16 mouse cellular contexts compared by ENCODE assay signal in the genomic region with DNA sequence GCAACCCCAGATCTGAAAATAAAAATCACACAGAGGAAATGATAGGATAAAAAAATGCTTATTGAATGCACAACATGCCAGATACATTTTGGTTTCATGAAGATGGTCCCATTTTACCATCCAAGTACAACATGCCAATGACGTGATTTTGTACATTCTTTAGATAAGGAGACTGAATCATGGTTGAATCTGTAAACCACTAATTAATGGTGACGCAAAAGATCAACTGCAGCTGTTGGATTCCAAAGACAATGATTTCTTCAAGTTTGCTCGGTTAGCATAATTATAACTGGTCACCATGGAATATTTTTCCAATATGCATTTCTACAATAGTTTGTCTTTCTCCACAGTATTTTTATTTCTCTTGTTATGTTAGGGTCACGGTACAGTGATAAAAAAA.
"Had no signal": no experiment of that assay in that cellular context is flagged by ENCODE, and none has a peak within 500 bp of the region (broad histone marks: within the 10 kb centered on the region; RNA-seq: fewer than 3 reads in every experiment).

No protein-coding gene starts in this region.

- H3K36me3 ChIP-seq: midbrain, embryonic 10.5 days; midbrain, embryonic 12.5 days; neural tube, embryonic 12.5 days; stomach, embryonic 15.5 days had no signal

- DNase-seq: lung, adult 18-20 months; lung, embryonic 14.5 days; lung, postnatal 4 days; midbrain, embryonic 14.5 days; retina, postnatal 1 day; right cerebral cortex, adult 18-20 months; thymus, adult 2 months; thymus, postnatal 25 days; thymus, postnatal 4 days had no signal

- H3K9ac ChIP-seq: liver, embryonic 14.5 days; lung, embryonic 14.5 days; midbrain, embryonic 12.5 days; neural tube, embryonic 12.5 days; stomach, embryonic 15.5 days had no signal

- H3K27me3 ChIP-seq: midbrain, embryonic 12.5 days; neural tube, embryonic 12.5 days; stomach, embryonic 15.5 days had no signal

- H3K27ac ChIP-seq: liver, embryonic 14.5 days; midbrain, embryonic 12.5 days; neural tube, embryonic 12.5 days; stomach, embryonic 15.5 days; stomach, postnatal 0 days had no signal

- H3K4me2 ChIP-seq: lung, embryonic 14.5 days; midbrain, embryonic 12.5 days; neural tube, embryonic 12.5 days; stomach, embryonic 15.5 days had no signal

- H3K4me1 ChIP-seq: stomach, embryonic 15.5 days had no signal

- ATAC-seq: midbrain, embryonic 16.5 days had no signal

- H3K4me3 ChIP-seq: midbrain, embryonic 10.5 days; midbrain, embryonic 12.5 days; neural tube, embryonic 12.5 days; stomach, embryonic 15.5 days had no signal

- H3K9me3 ChIP-seq: midbrain, embryonic 10.5 days; midbrain, embryonic 12.5 days; neural tube, embryonic 12.5 days; stomach, embryonic 15.5 days had no signal
